Mouse (Mus musculus): ENCODE measurements around the gene Acvr1b. TPM values are rescaled to one million over a fixed set of nuclear protein-coding genes. Genes with fewer than 3 reads are reported as not detected.
A peak's percentile ranks its signal among the peaks of the same experiment; 100 is the strongest.

Acvr1b gene
- polyA plus RNA-seq, 1 experiment: 54.5 TPM

GRCm38 (mm10) chr15:101180363-101181105 is 6.7 kb downstream of the Acvr1b start:
- TF ChIP-seq CTCF (IDR thresholded peaks at IDR 0.05; ENCODE audit: borderline replicate concordance, insufficient read depth, low read depth, low read length) (no peak), POLR2A (IDR thresholded peaks at IDR 0.05; ENCODE audit: borderline replicate concordance, insufficient read depth, low read length) (no peak)
- Histone ChIP-seq H3K4me3 (replicated peaks; ENCODE audit: insufficient read depth, low read depth, low read length) (no peak overlapping the region), H3K27me3 (ENCODE audit: control insufficient read depth, insufficient read depth, low read length) (no peaks in the 10 kb centered on the region), H3K27ac (ENCODE audit: insufficient read depth, low read length) (no peak overlapping the region), H3K4me1 (ENCODE audit: control insufficient read depth, insufficient read depth, low read length) (peaks cover 35% of the 10 kb centered on the region)
- WGBS: 60% methylated on average over 15 of the region's 15 CpGs
- DNase-seq: no peak

- no peak for DNase-seq
- TF ChIP-seq POLR2A (IDR thresholded peaks at IDR 0.05; ENCODE audit: borderline replicate concordance, insufficient read depth, low read length) (no peak), CTCF (IDR thresholded peaks at IDR 0.05; ENCODE audit: borderline replicate concordance, insufficient read depth, low read depth, low read length) (no peak)
Observed at GRCm38 (mm10) chr15:101181106-101181466, 7.2 kb downstream of the Acvr1b start.

GRCm38 (mm10) chr15:101181500-101181899 is 7.6 kb downstream of the Acvr1b start:
- peak in 1 of 2 experiments; percentile 14 for DNase-seq
- WGBS: 20% methylated on average over 4 of the region's 4 CpGs
- H3K4me1 ChIP-seq (ENCODE audit: control insufficient read depth, insufficient read depth, low read length): peaks cover 33% of the 10 kb centered on the region
- H3K27me3 ChIP-seq (ENCODE audit: control insufficient read depth, insufficient read depth, low read length): no peaks in the 10 kb centered on the region
- H3K4me3 ChIP-seq (replicated peaks; ENCODE audit: insufficient read depth, low read depth, low read length): no peak overlapping the region
- no peak for TF ChIP-seq POLR2A (IDR thresholded peaks at IDR 0.05; ENCODE audit: borderline replicate concordance, insufficient read depth, low read length)
- TF ChIP-seq CTCF (IDR thresholded peaks at IDR 0.05; ENCODE audit: borderline replicate concordance, insufficient read depth, low read depth, low read length): no peak
- no peak overlapping the region for H3K27ac ChIP-seq (ENCODE audit: insufficient read depth, low read length)

More at GRCm38 (mm10) chr15:101181106-101181466, 7.2 kb downstream of the Acvr1b start:
- 43% methylated on average over 5 of the region's 5 CpGs for WGBS
- Histone ChIP-seq H3K27me3 (ENCODE audit: control insufficient read depth, insufficient read depth, low read length) (no peaks in the 10 kb centered on the region), H3K4me1 (ENCODE audit: control insufficient read depth, insufficient read depth, low read length) (peaks cover 35% of the 10 kb centered on the region), H3K27ac (ENCODE audit: insufficient read depth, low read length) (no peak overlapping the region), H3K4me3 (replicated peaks; ENCODE audit: insufficient read depth, low read depth, low read length) (no peak overlapping the region)

- 46% methylated on average over 5 of the region's 5 CpGs for WGBS
- no peak for TF ChIP-seq POLR2A (IDR thresholded peaks at IDR 0.05; ENCODE audit: borderline replicate concordance, insufficient read depth, low read length)
- TF ChIP-seq CTCF (IDR thresholded peaks at IDR 0.05; ENCODE audit: borderline replicate concordance, insufficient read depth, low read depth, low read length): no peak
- Histone ChIP-seq H3K27ac (ENCODE audit: insufficient read depth, low read length) (no peak overlapping the region), H3K27me3 (ENCODE audit: control insufficient read depth, insufficient read depth, low read length) (no peaks in the 10 kb centered on the region), H3K4me3 (replicated peaks; ENCODE audit: insufficient read depth, low read depth, low read length) (no peak overlapping the region), H3K4me1 (ENCODE audit: control insufficient read depth, insufficient read depth, low read length) (peaks cover 38% of the 10 kb centered on the region)
- DNase-seq: no peak
Observed at GRCm38 (mm10) chr15:101182676-101183075, 8.8 kb downstream of the Acvr1b start.

- no peak overlapping the region for H3K4me3 ChIP-seq (replicated peaks; ENCODE audit: insufficient read depth, low read depth, low read length)
- no peak overlapping the region for H3K27ac ChIP-seq (ENCODE audit: insufficient read depth, low read length)
- DNase-seq: no peak
- TF ChIP-seq POLR2A (IDR thresholded peaks at IDR 0.05; ENCODE audit: borderline replicate concordance, insufficient read depth, low read length) (no peak), CTCF (IDR thresholded peaks at IDR 0.05; ENCODE audit: borderline replicate concordance, insufficient read depth, low read depth, low read length) (no peak)
- H3K27me3 ChIP-seq (ENCODE audit: control insufficient read depth, insufficient read depth, low read length): no peaks in the 10 kb centered on the region
- 90% methylated on average over 8 of the region's 8 CpGs for WGBS
- peaks cover 25% of the 10 kb centered on the region for H3K4me1 ChIP-seq (ENCODE audit: control insufficient read depth, insufficient read depth, low read length)
Observed at GRCm38 (mm10) chr15:101184300-101184699, 10.4 kb downstream of the Acvr1b start.

GRCm38 (mm10) chr15:101185549-101185948 is 11.7 kb downstream of the Acvr1b start:
- H3K4me3 ChIP-seq (replicated peaks; ENCODE audit: insufficient read depth, low read depth, low read length): no peak overlapping the region
- no peak overlapping the region for H3K27ac ChIP-seq (ENCODE audit: insufficient read depth, low read length)
- TF ChIP-seq POLR2A (IDR thresholded peaks at IDR 0.05; ENCODE audit: borderline replicate concordance, insufficient read depth, low read length) (no peak), CTCF (IDR thresholded peaks at IDR 0.05; ENCODE audit: borderline replicate concordance, insufficient read depth, low read depth, low read length) (no peak)
- no peak for DNase-seq
- peaks cover 20% of the 10 kb centered on the region for H3K4me1 ChIP-seq (ENCODE audit: control insufficient read depth, insufficient read depth, low read length)
- no peaks in the 10 kb centered on the region for H3K27me3 ChIP-seq (ENCODE audit: control insufficient read depth, insufficient read depth, low read length)
- WGBS: 98% methylated on average over 3 of the region's 3 CpGs

GRCm38 (mm10) chr15:101187907-101188306 is 14.0 kb downstream of the Acvr1b start:
- Histone ChIP-seq H3K4me3 (replicated peaks; ENCODE audit: insufficient read depth, low read depth, low read length) (no peak overlapping the region), H3K27me3 (ENCODE audit: control insufficient read depth, insufficient read depth, low read length) (no peaks in the 10 kb centered on the region), H3K4me1 (ENCODE audit: control insufficient read depth, insufficient read depth, low read length) (peaks cover 26% of the 10 kb centered on the region), H3K27ac (ENCODE audit: insufficient read depth, low read length) (no peak overlapping the region)
- no peak for DNase-seq
- TF ChIP-seq CTCF (IDR thresholded peaks at IDR 0.05; ENCODE audit: borderline replicate concordance, insufficient read depth, low read depth, low read length) (peak; percentile 18; the same call in 1 of the 2 replicates), POLR2A (IDR thresholded peaks at IDR 0.05; ENCODE audit: borderline replicate concordance, insufficient read depth, low read length) (no peak)
- WGBS: 63% methylated on average over 5 of the region's 5 CpGs
